Mouse (Mus musculus) midbrain, postnatal 0 days (tissue): ENCODE results near the gene Fscn2. TPM values are rescaled to one million over a fixed set of nuclear protein-coding genes. Genes with fewer than 3 reads are reported as not detected.

ENCODE experiments used
- ATAC-seq: fragments of 200-750 bp; cut with Nextera tagmentation; 2 replicates; pipeline ENCODE4 v1.8.0; 2017; ENCODE audit warnings: moderate number of reproducible peaks, mild to moderate bottlenecking, moderate TSS enrichment, moderate library complexity; ENCODE audit not compliant: low FRiP score
- DNase-seq: peaks from one replicate; pipeline ENCODE4 v3.0.0-alpha.2; 2015; ENCODE audit warnings: low spot score
- H3K27ac ChIP-seq: fragments of 300-500 bp; sonication (generic); 2 replicates; pipeline ENCODE4 v1.5.1; 2014; ENCODE audit warnings: low read depth, mild to moderate bottlenecking, low read length, mixed read lengths
- H3K27me3 ChIP-seq: fragments of 300-500 bp; sonication (generic); 2 replicates; pipeline ENCODE4 v1.6.1; 2014; ENCODE audit warnings: low read length, control low read depth, mixed read lengths; ENCODE audit not compliant: insufficient read depth
- H3K36me3 ChIP-seq: fragments of 300-500 bp; sonication (generic); 2 replicates; pipeline ENCODE4 v1.6.1; 2014; ENCODE audit warnings: low read length, control low read depth, mixed read lengths; ENCODE audit not compliant: insufficient read depth
- H3K4me1 ChIP-seq: fragments of 300-500 bp; sonication (generic); 2 replicates; pipeline ENCODE4 v1.6.1; 2014; ENCODE audit warnings: mild to moderate bottlenecking, control low read depth, antibody characterized with exemption, low read length, mixed read lengths; ENCODE audit not compliant: insufficient read depth
- H3K4me2 ChIP-seq: fragments of 300-500 bp; sonication (generic); 2 replicates; pipeline ENCODE4 v1.6.1; 2014; ENCODE audit warnings: low read depth, mild to moderate bottlenecking, low read length, mixed read lengths; ENCODE audit not compliant: poor library complexity, severe bottlenecking
- H3K4me3 ChIP-seq: fragments of 300-500 bp; sonication (generic); 2 replicates; pipeline ENCODE4 v1.5.1; 2014; ENCODE audit warnings: low read depth, mild to moderate bottlenecking, low read length, moderate library complexity
- H3K9ac ChIP-seq: fragments of 300-500 bp; sonication (generic); replicated peaks from 2 replicates; pipeline ENCODE4 v1.6.1; 2014; ENCODE audit warnings: mild to moderate bottlenecking, low read length, moderate library complexity, mixed read lengths; ENCODE audit not compliant: poor library complexity, severe bottlenecking
- H3K9me3 ChIP-seq: fragments of 300-500 bp; sonication (generic); 2 replicates; pipeline ENCODE4 v1.6.1; 2016; ENCODE audit warnings: low read length, control low read depth
- CTCF ChIP-seq: IDR thresholded peaks from 2 replicates; pipeline ENCODE4 v1.5.1; 2016; ENCODE audit warnings: antibody characterized with exemption, mild to moderate bottlenecking
- WGBS: fragments of 180-500 bp; shearing (Covaris S2); extraction: QIAGEN DNeasy Blood & Tissue Kit; methylation state at CpG from one replicate; pipeline ENCODE4 v1.1.7; 2014; 5-methylcytosine and 5-hydroxymethylcytosine counted together
- polyA plus RNA-seq: library from polyadenylated mRNA; unstranded; fragments of >200 nt; fragmentation: Nextera tagmentation; extraction: Ambion mirVana; gene quantifications from 2 replicates; pipeline ENCODE4 v1.2.1, GENCODE M21; 2015
- total RNA-seq: library from RNA; depleted of rRNA; stranded (reverse); fragments of >200 nt; gene quantifications from 2 replicates; pipeline ENCODE4 v1.2.3, GENCODE M21; 2014

Gene Fscn2
- total and polyA plus RNA-seq, 2 experiments from 2014 or later, result 0.71 to 1.5 TPM

DNA sequence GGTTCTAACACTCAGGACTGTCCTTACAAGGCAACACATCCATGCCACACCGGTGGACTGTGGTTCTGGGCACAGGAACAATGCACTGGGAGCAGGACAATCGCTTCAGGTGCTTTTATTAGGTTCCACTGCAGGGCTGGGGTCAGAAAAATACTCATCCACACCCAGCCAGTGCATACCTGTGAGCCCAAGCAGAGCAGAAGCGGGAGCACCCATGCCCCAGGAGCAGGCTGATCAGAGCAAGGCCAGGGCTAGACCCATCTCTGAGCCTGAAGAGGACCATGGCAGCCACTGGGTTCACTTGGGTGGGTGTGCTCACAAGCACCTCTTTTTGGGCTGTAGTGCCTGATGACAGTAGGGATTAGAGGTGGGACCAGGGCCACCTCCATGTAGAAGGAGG, 18.9 kb downstream of the Fscn2 start:
- WGBS, result 95% methylated on average over 3 of the region's 3 CpGs
- no peaks in the 10 kb centered on the region for H3K9me3 ChIP-seq
- no peak overlapping the region for H3K4me2 ChIP-seq
- no peak overlapping the region for H3K27ac ChIP-seq
- no peak for DNase-seq
- H3K36me3 ChIP-seq, result peaks cover 58% of the 10 kb centered on the region
- no peak overlapping the region for H3K4me3 ChIP-seq
- H3K9ac ChIP-seq, result no peak overlapping the region
- no peak for TF ChIP-seq CTCF
- no peaks in the 10 kb centered on the region for H3K27me3 ChIP-seq
- peaks cover 10% of the 10 kb centered on the region for H3K4me1 ChIP-seq
- ATAC-seq, result no peak

DNA sequence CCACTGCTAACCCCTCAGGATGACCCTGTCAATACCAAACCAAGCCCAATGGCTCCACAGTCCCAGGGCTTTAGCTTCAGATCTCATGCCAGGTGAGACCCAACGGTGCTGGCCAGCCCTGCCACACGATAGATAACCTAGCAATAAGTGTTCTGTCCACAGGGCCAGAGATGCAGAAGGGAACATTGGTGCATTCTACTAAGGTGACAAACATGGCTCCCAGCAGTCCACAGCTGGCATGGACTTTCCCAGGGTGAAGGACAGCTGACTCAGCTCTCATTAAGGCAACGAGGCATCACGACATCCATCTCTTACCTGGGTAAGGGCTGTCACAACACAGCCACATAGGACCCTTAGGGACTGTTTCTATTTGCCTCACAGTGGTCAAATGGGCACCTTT, 19.8 kb downstream of the Fscn2 start:
- Histone ChIP-seq H3K36me3 (peaks cover 59% of the 10 kb centered on the region), H3K9me3 (no peaks in the 10 kb centered on the region), H3K27me3 (no peaks in the 10 kb centered on the region), H3K4me3 (no peak overlapping the region), H3K27ac (no peak overlapping the region), H3K9ac (no peak overlapping the region), H3K4me1 (peaks cover 10% of the 10 kb centered on the region), H3K4me2 (no peak overlapping the region)
- DNase-seq (no peak), ATAC-seq (no peak)
- WGBS, result 93% methylated on average over 4 of the region's 4 CpGs
- TF ChIP-seq CTCF, result no peak

DNA sequence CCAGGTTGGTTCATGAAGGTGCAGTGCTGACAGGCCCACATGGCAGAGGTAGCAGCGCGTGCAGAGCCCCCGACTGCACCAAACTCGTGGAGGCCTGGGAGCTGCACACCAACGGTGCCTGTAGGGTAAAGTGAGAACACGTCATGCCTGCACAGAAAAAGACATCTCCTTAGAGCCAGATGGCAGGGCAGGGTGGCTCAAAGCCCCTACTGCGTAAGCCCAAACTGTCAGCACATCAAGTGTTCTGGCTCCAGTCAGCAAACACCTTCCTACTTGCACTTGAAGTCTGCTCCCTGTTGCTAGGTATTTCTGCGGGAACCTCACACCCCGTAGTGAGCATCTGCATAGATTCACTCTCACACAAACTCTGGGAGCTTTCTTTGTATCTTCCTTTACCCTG, 21.2 kb downstream of the Fscn2 start:
- WGBS, result 95% methylated on average over 9 of the region's 9 CpGs
- no peak for TF ChIP-seq CTCF
- ATAC-seq, result no peak

GRCm38 (mm10) chr11:120386632-120387031, 25.3 kb downstream of the Fscn2 start:
- Histone ChIP-seq H3K36me3 (peaks cover 67% of the 10 kb centered on the region), H3K4me3 (no peak overlapping the region), H3K4me1 (no peaks in the 10 kb centered on the region), H3K9me3 (no peaks in the 10 kb centered on the region), H3K27ac (no peak overlapping the region), H3K4me2 (no peak overlapping the region), H3K9ac (no peak overlapping the region), H3K27me3 (no peaks in the 10 kb centered on the region)
- no peak for DNase-seq
- no peak for ATAC-seq
- TF ChIP-seq CTCF, result no peak
- 93% methylated on average over 6 of the region's 6 CpGs for WGBS

More for the DNA sequence above, 21.2 kb downstream of the Fscn2 start:
- Histone ChIP-seq H3K36me3 (peaks cover 62% of the 10 kb centered on the region), H3K27ac (no peak overlapping the region), H3K27me3 (no peaks in the 10 kb centered on the region), H3K4me1 (peaks cover 2% of the 10 kb centered on the region; the same call in 1 of the 2 replicates), H3K9ac (no peak overlapping the region), H3K9me3 (no peaks in the 10 kb centered on the region), H3K4me2 (no peak overlapping the region), H3K4me3 (no peak overlapping the region)
- DNase-seq, result no peak

GRCm38 (mm10) chr11:120387157-120387556, 25.8 kb downstream of the Fscn2 start:
- H3K4me1 ChIP-seq, result no peaks in the 10 kb centered on the region
- no peak overlapping the region for H3K4me3 ChIP-seq
- no peak for TF ChIP-seq CTCF
- no peak overlapping the region for H3K9ac ChIP-seq
- WGBS, result 66% methylated on average over 2 of the region's 2 CpGs
- ATAC-seq (no peak), DNase-seq (no peak)
- no peak overlapping the region for H3K27ac ChIP-seq
- no peaks in the 10 kb centered on the region for H3K27me3 ChIP-seq
- H3K4me2 ChIP-seq, result no peak overlapping the region
- peaks cover 64% of the 10 kb centered on the region for H3K36me3 ChIP-seq
- no peaks in the 10 kb centered on the region for H3K9me3 ChIP-seq

DNA sequence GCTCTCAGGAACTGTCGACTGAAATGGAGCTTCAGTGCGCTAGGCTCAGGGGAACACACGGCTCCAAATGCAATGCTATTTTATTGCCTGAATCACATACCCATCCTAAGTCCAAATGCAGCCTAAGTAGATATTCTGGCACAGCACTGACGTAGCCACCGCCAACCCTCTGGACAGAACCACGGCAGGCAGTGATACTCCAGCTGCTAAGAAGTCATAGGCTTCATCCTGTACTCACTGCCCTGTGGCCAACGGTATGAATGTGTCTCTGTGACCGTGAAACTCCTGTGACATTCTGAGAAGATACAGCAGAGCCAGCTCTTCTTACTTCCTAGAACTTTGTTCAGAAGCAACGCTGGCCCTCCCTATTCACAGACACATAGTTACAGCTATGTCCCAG, 27.2 kb downstream of the Fscn2 start:
- H3K4me3 ChIP-seq, result no peak overlapping the region
- peaks cover 59% of the 10 kb centered on the region for H3K36me3 ChIP-seq
- H3K27ac ChIP-seq, result no peak overlapping the region
- DNase-seq, result no peak
- H3K4me2 ChIP-seq, result no peak overlapping the region
- TF ChIP-seq CTCF, result no peak
- no peaks in the 10 kb centered on the region for H3K27me3 ChIP-seq
- 88% methylated on average over 9 of the region's 9 CpGs for WGBS
- H3K4me1 ChIP-seq, result no peaks in the 10 kb centered on the region
- ATAC-seq, result no peak
- H3K9ac ChIP-seq, result no peak overlapping the region
- no peaks in the 10 kb centered on the region for H3K9me3 ChIP-seq
